Mouse (Mus musculus) brain, embryonic 14.5 days (tissue): Measurements from ENCODE around the gene Gm17581. TPM values are rescaled to one million over a fixed set of nuclear protein-coding genes. Genes with fewer than 3 reads are reported as not detected.
A peak's percentile ranks its signal among the peaks of the same experiment; 100 is the strongest.
"Not testable (repeated sequence)": the region's sequence is repeated elsewhere in the genome, so short reads cannot be mapped to it uniquely, and the experiment has no call there.

Experiments
- DNase-seq: peaks from one replicate; pipeline ENCODE4 v3.0.0-alpha.2; 2011; ENCODE audit warnings: low read depth
- CTCF ChIP-seq: fragments of 200-500 bp; IDR thresholded peaks from 2 replicates; pipeline ENCODE4 v1.5.1; 2012; ENCODE audit warnings: inconsistent platforms, mild to moderate bottlenecking, moderate library complexity, borderline replicate concordance; ENCODE audit not compliant: insufficient read depth, insufficient read length; ENCODE audit errors: extremely low read depth
- POLR2A ChIP-seq: fragments of 200-500 bp; IDR thresholded peaks from 2 replicates; pipeline ENCODE4 v1.6.1; 2012; ENCODE audit warnings: mild to moderate bottlenecking, inconsistent platforms, borderline replicate concordance; ENCODE audit not compliant: poor library complexity, insufficient read depth, insufficient read length, severe bottlenecking; ENCODE audit errors: extremely low read depth
- polyA plus RNA-seq: library from polyadenylated mRNA; depleted of rRNA; stranded (reverse); fragments of >200 nt; gene quantifications from 2 replicates; pipeline ENCODE4 v1.2.3, GENCODE M21; 2012; rRNA removed

The Gm17581 gene
- polyA plus RNA-seq = not detected in 2 replicates

DNA sequence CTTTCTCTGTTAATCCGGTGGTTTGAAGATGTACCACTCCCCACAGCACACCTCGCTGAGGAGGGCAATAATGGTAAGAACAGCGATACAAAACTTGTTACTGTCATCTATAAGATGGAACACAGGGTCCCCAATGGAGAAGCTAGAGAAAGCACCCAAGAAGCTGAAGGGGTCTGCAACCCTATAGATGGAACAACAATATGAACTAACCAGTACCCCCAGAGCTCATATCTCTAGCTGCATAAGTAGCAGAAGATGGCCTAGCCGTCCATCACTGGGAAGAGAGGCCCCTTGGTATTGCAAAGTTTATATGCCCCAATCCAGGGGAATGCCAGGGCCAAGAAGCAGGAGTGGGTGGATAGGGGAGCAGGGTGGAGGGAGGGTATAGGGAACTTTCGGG, at the start of gene Gm17581:
Gm17581 (minus strand) TSS at position 101 of the 400 bp plus-strand sequence.
- DNase-seq = not testable (repeated sequence)

DNA sequence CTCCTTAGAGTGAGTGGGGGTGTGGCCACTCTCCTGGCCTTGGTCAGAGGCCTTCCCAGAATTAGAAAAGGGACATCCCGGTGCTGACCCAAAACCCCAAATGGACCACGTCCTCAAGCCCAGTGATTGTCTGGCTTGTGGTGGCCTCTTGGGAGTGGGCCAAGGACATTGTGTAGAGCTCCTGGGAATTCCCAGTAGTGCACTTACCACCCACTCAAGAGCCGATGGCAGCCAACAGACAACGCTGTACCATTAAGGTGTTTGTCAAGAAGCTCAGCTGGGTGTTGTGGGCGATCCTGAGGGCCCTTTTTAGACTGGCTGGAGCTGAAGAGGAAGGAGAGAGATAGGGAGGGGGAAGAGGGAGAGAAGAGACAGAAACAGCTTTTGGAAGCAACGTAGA, 48.9 kb upstream of the Gm17581 start:
- TF ChIP-seq CTCF = no peak
- no peak for TF ChIP-seq POLR2A

GRCm38 (mm10) chr2:155779506-155779905, 43.8 kb upstream of the Gm17581 start:
- DNase-seq = no peak

More for the DNA sequence above, 48.9 kb upstream of the Gm17581 start:
- DNase-seq = no peak

GRCm38 (mm10) chr2:155779066-155779465, 43.4 kb upstream of the Gm17581 start:
- DNase-seq = peak; percentile 71
- TF ChIP-seq CTCF (no peak), POLR2A (no peak)

More at GRCm38 (mm10) chr2:155779506-155779905, 43.8 kb upstream of the Gm17581 start:
- TF ChIP-seq POLR2A (no peak), CTCF (no peak)

- DNase-seq = no peak
- no peak for TF ChIP-seq CTCF
- no peak for TF ChIP-seq POLR2A
Observed at GRCm38 (mm10) chr2:155778004-155778403, 42.3 kb upstream of the Gm17581 start.

DNA sequence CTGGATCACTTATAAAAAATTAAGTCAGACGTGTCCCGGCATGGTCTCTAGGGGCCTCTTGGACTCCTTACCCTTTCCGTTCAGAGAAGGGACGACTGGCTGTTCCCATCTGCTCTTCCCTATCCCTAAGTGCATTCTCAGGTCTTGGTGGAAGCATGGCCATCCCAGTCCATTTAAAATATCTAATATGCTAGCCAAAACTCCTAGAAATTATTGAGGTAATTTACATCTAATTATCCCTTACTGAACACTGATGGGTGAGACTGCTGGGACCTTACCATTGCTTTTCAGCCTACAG, 42.0 kb upstream of the Gm17581 start:
- DNase-seq = no peak
- TF ChIP-seq POLR2A = no peak
- TF ChIP-seq CTCF = no peak

DNA sequence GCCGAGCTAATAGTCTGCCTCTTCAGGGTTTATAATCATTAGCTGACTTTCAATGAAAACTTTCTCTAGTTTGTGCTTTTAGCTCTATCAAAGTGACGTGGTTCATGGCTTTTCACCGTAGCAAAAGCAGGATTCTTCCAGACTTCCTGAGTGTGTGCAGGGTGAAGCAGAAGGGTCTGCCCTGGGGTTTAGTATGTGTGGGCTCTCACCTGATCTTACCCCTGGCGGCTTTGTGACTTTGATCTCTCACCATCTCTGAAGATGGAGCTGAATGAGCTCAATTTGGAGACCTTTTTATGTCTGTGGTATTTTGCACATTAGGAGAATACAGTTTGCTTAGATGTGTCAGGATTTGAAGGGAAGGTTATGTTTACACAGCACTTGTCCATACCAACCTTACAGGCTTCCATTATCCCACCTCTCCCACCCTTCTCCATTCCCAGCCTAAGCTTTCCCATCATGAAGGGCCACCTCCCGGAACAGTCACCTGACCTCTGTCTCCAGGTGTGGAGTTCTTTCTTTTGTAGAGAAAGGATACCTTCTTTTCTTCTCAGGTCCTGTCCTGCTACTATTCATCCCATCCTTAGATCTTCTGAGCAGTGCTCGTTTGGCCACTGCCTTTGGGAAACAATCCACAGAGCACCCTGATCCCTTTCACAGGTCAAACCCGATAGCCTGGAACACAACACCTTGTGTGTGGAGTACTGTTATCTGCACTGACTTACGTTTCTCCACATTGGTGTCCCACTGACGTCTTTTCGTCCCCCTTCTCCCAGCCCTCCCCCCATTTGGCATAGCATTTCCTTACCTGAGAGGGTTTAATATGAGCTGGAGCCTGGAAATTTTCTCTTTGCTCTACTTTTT, 41.4 kb upstream of the Gm17581 start:
- no peak for TF ChIP-seq POLR2A
- TF ChIP-seq CTCF = no peak
- DNase-seq = no peak

DNA sequence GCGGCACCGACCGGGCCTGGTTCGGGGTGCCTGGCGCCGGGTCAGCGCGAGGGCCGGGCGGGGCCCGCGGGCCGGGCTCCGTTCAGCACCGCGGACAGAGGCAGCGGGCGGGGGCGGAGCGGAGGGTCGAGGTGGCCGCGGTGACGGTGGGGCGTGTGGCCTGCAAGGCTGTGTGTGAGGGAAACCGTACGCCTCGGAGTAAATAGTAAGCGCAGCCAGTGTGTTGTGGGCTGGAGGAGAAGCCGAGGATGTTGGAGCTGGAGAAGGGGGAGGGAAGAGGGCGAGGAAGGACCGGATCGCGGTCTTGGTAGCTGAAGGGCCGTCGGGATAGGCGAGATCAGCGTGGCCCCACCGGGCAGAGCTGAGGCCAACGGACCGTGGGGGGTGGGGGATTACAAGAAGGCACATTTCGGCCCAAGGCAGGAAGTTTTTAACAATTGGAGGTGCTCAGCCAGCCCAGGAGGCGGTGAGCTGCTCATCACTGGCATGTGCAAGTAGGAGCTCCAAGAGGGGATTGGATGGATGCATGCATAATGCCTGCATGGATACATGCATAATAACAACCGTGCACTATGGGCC, 40.1 kb upstream of the Gm17581 start:
- DNase-seq = peak; percentile 79
- TF ChIP-seq CTCF = no peak
- peak; percentile 8; the same call in 1 of the 2 replicates for TF ChIP-seq POLR2A

DNA sequence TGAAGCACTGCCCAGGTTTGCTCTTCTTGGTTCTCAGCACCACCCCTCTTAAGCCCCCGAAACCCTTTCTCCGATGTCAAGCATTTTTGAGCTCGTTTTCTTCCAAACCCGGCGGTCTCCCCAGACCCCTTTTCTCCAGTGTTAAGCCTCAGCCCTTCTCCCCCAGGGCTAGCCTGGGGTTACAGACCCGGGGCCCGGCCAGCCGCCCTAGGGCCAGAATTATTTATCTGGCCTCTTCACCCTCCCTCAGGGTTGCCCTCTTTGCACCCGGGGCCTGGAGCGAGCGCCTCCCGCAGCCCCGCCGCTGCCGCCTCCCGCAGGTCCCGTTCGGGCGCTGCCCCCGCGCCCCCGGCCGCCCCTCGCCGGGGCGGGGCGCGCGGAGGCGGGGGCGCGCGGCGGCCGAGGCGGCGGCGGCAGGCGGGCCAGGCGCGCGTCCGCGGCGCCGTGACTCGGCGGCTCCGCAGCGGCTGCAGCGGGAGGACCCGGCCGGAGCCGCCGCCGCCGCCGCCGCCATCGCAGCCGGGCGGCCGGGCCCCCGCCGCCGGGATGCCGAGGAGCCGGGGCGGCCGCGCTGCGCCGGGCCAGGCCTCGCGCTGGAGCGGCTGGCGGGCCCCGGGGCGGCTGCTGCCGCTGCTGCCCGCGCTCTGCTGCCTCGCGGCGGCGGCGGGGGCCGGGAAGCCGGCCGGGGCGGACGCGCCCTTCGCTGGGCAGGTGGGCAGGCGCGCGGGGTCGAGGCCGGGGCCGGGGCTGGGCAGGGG, 39.4 kb upstream of the Gm17581 start, which contains the start of gene Mmp24:
Mmp24 (plus strand) TSS at position 416 of the 758 bp plus-strand sequence.
- TF ChIP-seq POLR2A (no peak), CTCF (no peak)
- no peak for DNase-seq

GRCm38 (mm10) chr2:155774261-155774926, 38.7 kb upstream of the Gm17581 start:
- no peak for DNase-seq
- TF ChIP-seq POLR2A = no peak
- TF ChIP-seq CTCF = no peak

DNA sequence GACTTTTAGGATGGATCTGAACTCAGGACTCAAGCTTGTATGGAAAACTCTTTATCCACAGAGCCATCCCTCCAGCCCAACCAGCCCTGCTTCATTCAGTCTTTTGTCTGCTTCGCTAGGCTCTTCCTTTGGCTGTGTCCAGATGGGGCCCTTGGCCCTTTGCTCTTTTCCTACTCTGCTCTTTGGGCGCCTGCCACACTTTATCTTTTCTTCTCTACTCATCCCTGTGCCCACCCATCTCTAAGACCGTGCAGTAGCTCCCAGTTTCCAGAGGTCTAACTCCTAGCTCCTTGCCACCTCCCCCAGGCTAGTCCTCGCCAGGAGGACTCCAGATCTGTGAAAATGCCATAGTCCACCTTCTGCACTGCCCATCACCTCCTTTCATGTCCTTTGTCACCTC, 38.0 kb upstream of the Gm17581 start:
- TF ChIP-seq POLR2A = no peak
- no peak for TF ChIP-seq CTCF
- DNase-seq = no peak
